In the genomic region with DNA sequence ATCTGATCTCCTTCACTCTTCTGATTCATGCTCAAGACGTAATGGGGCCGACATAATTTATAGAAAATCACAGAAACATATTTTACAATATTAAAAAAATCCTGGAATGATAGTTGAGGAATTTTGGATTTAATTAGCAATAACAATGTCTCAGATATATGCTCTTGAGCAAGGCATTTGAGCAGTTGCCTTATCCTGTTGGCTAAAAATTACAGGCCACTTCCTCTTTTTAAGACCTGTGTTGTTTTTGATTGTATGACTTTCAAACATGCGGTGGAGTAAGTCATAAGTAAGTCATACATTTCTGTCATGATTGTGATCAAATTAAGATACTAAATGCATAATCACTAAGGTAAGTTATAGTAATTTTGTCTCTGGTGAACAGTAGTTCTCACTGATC, we compare ENCODE assay signal across 33 mouse cellular contexts.
"Had no signal": no experiment of that assay in that cellular context is flagged by ENCODE, and none has a peak within 500 bp of the region (broad histone marks: within the 10 kb centered on the region; RNA-seq: fewer than 3 reads in every experiment).

No protein-coding gene starts in this region.

- H3K27me3 ChIP-seq: limb, embryonic 12.5 days; limb, embryonic 13.5 days; limb, embryonic 15.5 days; liver, embryonic 12.5 days; liver, embryonic 13.5 days; liver, embryonic 15.5 days; lung, embryonic 15.5 days; megakaryocyte, embryonic 14.5 days; midbrain, embryonic 12.5 days; midbrain, embryonic 13.5 days; midbrain, embryonic 15.5 days; neural tube, embryonic 12.5 days; neural tube, embryonic 13.5 days had no signal

- ATAC-seq: liver, embryonic 12.5 days; liver, postnatal 0 days; lung, postnatal 0 days; midbrain, embryonic 13.5 days; midbrain, embryonic 15.5 days; midbrain, embryonic 16.5 days had no signal

- H3K9ac ChIP-seq: limb, embryonic 12.5 days; limb, embryonic 13.5 days; limb, embryonic 15.5 days; liver, embryonic 12.5 days; liver, embryonic 13.5 days; liver, embryonic 14.5 days; liver, embryonic 15.5 days; liver, postnatal 0 days; lung, embryonic 14.5 days; lung, embryonic 15.5 days; midbrain, embryonic 12.5 days; midbrain, embryonic 13.5 days; midbrain, embryonic 15.5 days; neural tube, embryonic 12.5 days; neural tube, embryonic 13.5 days had no signal

- H3K4me1 ChIP-seq: limb, embryonic 10.5 days; limb, embryonic 12.5 days; limb, embryonic 13.5 days; limb, embryonic 15.5 days; liver, embryonic 12.5 days; liver, embryonic 13.5 days; liver, embryonic 15.5 days; lung, embryonic 15.5 days; megakaryocyte, embryonic 14.5 days; midbrain, embryonic 10.5 days; midbrain, embryonic 12.5 days; midbrain, embryonic 13.5 days; midbrain, embryonic 15.5 days; neural tube, embryonic 12.5 days; neural tube, embryonic 13.5 days had no signal

- H3K27ac ChIP-seq: limb, embryonic 10.5 days; limb, embryonic 12.5 days; limb, embryonic 13.5 days; limb, embryonic 15.5 days; liver, embryonic 12.5 days; liver, embryonic 13.5 days; liver, embryonic 14.5 days; liver, embryonic 15.5 days; lung, embryonic 15.5 days; macrophage; midbrain, embryonic 10.5 days; midbrain, embryonic 12.5 days; midbrain, embryonic 13.5 days; midbrain, embryonic 15.5 days; neural tube, embryonic 12.5 days; neural tube, embryonic 13.5 days had no signal

- H3K4me3 ChIP-seq: limb, embryonic 10.5 days; limb, embryonic 12.5 days; limb, embryonic 13.5 days; limb, embryonic 15.5 days; liver, embryonic 12.5 days; liver, embryonic 13.5 days; liver, embryonic 15.5 days; lung, embryonic 15.5 days; megakaryocyte, embryonic 14.5 days; midbrain, embryonic 10.5 days; midbrain, embryonic 12.5 days; midbrain, embryonic 13.5 days; midbrain, embryonic 15.5 days; myocyte; neural tube, embryonic 12.5 days; neural tube, embryonic 13.5 days had no signal

- H3K9me3 ChIP-seq: limb, embryonic 10.5 days; limb, embryonic 12.5 days; limb, embryonic 13.5 days; limb, embryonic 15.5 days; liver, embryonic 12.5 days; liver, embryonic 13.5 days; liver, embryonic 15.5 days; lung, embryonic 15.5 days; midbrain, embryonic 10.5 days; midbrain, embryonic 12.5 days; midbrain, embryonic 13.5 days; midbrain, embryonic 15.5 days; neural tube, embryonic 12.5 days; neural tube, embryonic 13.5 days had no signal

- H3K4me2 ChIP-seq: limb, embryonic 12.5 days; limb, embryonic 13.5 days; limb, embryonic 15.5 days; liver, embryonic 11.5 days; liver, embryonic 12.5 days; liver, embryonic 13.5 days; liver, embryonic 15.5 days; lung, embryonic 14.5 days; lung, embryonic 15.5 days; midbrain, embryonic 11.5 days; midbrain, embryonic 12.5 days; midbrain, embryonic 13.5 days; midbrain, embryonic 15.5 days; neural tube, embryonic 12.5 days; neural tube, embryonic 13.5 days had no signal

- DNase-seq: left cerebral cortex, postnatal 4 days; liver; liver, embryonic 13.5 days; liver, postnatal 0 days; lung, adult 18-20 months; lung, adult 2 months; lung, embryonic 14.5 days; lung, postnatal 10 days; lung, postnatal 14 days; lung, postnatal 36 days; lung, postnatal 4 days; midbrain, embryonic 14.5 days had no signal

- H3K36me3 ChIP-seq: limb, embryonic 10.5 days; limb, embryonic 12.5 days; limb, embryonic 13.5 days; limb, embryonic 15.5 days; liver, embryonic 12.5 days; liver, embryonic 13.5 days; liver, embryonic 15.5 days; lung, embryonic 15.5 days; midbrain, embryonic 10.5 days; midbrain, embryonic 12.5 days; midbrain, embryonic 13.5 days; midbrain, embryonic 15.5 days; neural tube, embryonic 12.5 days; neural tube, embryonic 13.5 days had no signal
